Mouse (Mus musculus): Measurements from ENCODE around the gene Nxn. TPM values are rescaled to one million over a fixed set of nuclear protein-coding genes. Genes with fewer than 3 reads are reported as not detected.

The Nxn gene
- polyA plus RNA-seq, 2 experiments, result 1.9 to 2.1 TPM

GRCm38 (mm10) chr11:76366720-76367119 lies 32.2 kb downstream of the Nxn start:
- no peaks in the 10 kb centered on the region for H3K36me3 ChIP-seq (replicated peaks; ENCODE audit: control insufficient read depth, insufficient read depth, low read depth)
- peaks cover 0 to 1% of the 10 kb centered on the region in 2 experiments; a peak in 1 of 4 replicates for H3K4me1 ChIP-seq (replicated peaks; ENCODE audit: control insufficient read depth in 2 of 2, insufficient read depth in 2 of 2, low read length in 1 of 2)
- H3K9me3 ChIP-seq (ENCODE audit: control insufficient read depth, low read length), result no peaks in the 10 kb centered on the region
- DNase-seq (ENCODE audit: low read depth in 3 of 3, low spot score in 3 of 3) (no peak), ATAC-seq (ENCODE audit: insufficient read depth) (no peak)
- 59% methylated on average over 15 of the region's 15 CpGs for WGBS (ENCODE audit: insufficient replicate concordance)
- H3K9ac ChIP-seq (replicated peaks), result no peak overlapping the region
- no peak overlapping the region for H3K27ac ChIP-seq
- H3K27me3 ChIP-seq (ENCODE audit: control insufficient read depth, insufficient read depth, low read length), result no peaks in the 10 kb centered on the region
- H3K4me2 ChIP-seq (ENCODE audit: low read depth), result no peak overlapping the region
- TF ChIP-seq CTCF (IDR thresholded peaks at IDR 0.05; ENCODE audit: low read depth) (no peak), EP300 (IDR thresholded peaks at IDR 0.05; ENCODE audit: low read depth) (no peak)
- no peak overlapping the region for H3K4me3 ChIP-seq (ENCODE audit: insufficient read depth in 1 of 2, low read depth in 2 of 2, low read length in 2 of 2)

- no peak for TF ChIP-seq CTCF (IDR thresholded peaks at IDR 0.05; ENCODE audit: low read depth)
- TF ChIP-seq EP300 (IDR thresholded peaks at IDR 0.05; ENCODE audit: low read depth), result no peak
- 59% methylated on average over 5 of the region's 5 CpGs for WGBS (ENCODE audit: insufficient replicate concordance)
- no peak for ATAC-seq (ENCODE audit: insufficient read depth)
These were observed 34.9 kb downstream of the Nxn start for GRCm38 (mm10) chr11:76364038-76364437.

GRCm38 (mm10) chr11:76363636-76364035 lies 35.3 kb downstream of the Nxn start:
- no peak overlapping the region for H3K9ac ChIP-seq (replicated peaks)
- WGBS (ENCODE audit: insufficient replicate concordance), result 60% methylated on average over 9 of the region's 9 CpGs
- H3K4me3 ChIP-seq (ENCODE audit: insufficient read depth in 1 of 2, low read depth in 2 of 2, low read length in 2 of 2), result no peak overlapping the region
- DNase-seq (ENCODE audit: low read depth in 3 of 3, low spot score in 3 of 3) (no peak), ATAC-seq (ENCODE audit: insufficient read depth) (no peak)
- TF ChIP-seq CTCF (IDR thresholded peaks at IDR 0.05; ENCODE audit: low read depth) (no peak), EP300 (IDR thresholded peaks at IDR 0.05; ENCODE audit: low read depth) (no peak)
- no peaks in the 10 kb centered on the region for H3K9me3 ChIP-seq (ENCODE audit: control insufficient read depth, low read length)
- no peaks in the 10 kb centered on the region for H3K27me3 ChIP-seq (ENCODE audit: control insufficient read depth, insufficient read depth, low read length)
- H3K27ac ChIP-seq, result no peak overlapping the region
- no peaks in the 10 kb centered on the region for H3K36me3 ChIP-seq (replicated peaks; ENCODE audit: control insufficient read depth, insufficient read depth, low read depth)
- no peak overlapping the region for H3K4me2 ChIP-seq (ENCODE audit: low read depth)
- H3K4me1 ChIP-seq (replicated peaks; ENCODE audit: control insufficient read depth in 2 of 2, insufficient read depth in 2 of 2, low read length in 1 of 2), result 0 out of 4 replicates have a peak, but pooled peaks cover 0 to 1% of the 10 kb centered on the region in 2 experiments

More at GRCm38 (mm10) chr11:76364038-76364437, 34.9 kb downstream of the Nxn start:
- H3K27ac ChIP-seq, result no peak overlapping the region
- H3K4me1 ChIP-seq (replicated peaks; ENCODE audit: control insufficient read depth in 2 of 2, insufficient read depth in 2 of 2, low read length in 1 of 2), result 0 out of 4 replicates have a peak, but pooled peaks cover 0 to 1% of the 10 kb centered on the region in 2 experiments
- H3K9me3 ChIP-seq (ENCODE audit: control insufficient read depth, low read length), result no peaks in the 10 kb centered on the region
- H3K4me2 ChIP-seq (ENCODE audit: low read depth), result no peak overlapping the region
- DNase-seq (ENCODE audit: low read depth in 3 of 3, low spot score in 3 of 3), result no peak
- no peak overlapping the region for H3K4me3 ChIP-seq (ENCODE audit: insufficient read depth in 1 of 2, low read depth in 2 of 2, low read length in 2 of 2)
- H3K9ac ChIP-seq (replicated peaks), result no peak overlapping the region
- H3K27me3 ChIP-seq (ENCODE audit: control insufficient read depth, insufficient read depth, low read length), result no peaks in the 10 kb centered on the region
- no peaks in the 10 kb centered on the region for H3K36me3 ChIP-seq (replicated peaks; ENCODE audit: control insufficient read depth, insufficient read depth, low read depth)

GRCm38 (mm10) chr11:76363178-76363577 lies 35.8 kb downstream of the Nxn start:
- DNase-seq (ENCODE audit: low read depth in 3 of 3, low spot score in 3 of 3) (no peak), ATAC-seq (ENCODE audit: insufficient read depth) (no peak)
- no peaks in the 10 kb centered on the region for H3K27me3 ChIP-seq (ENCODE audit: control insufficient read depth, insufficient read depth, low read length)
- no peaks in the 10 kb centered on the region for H3K9me3 ChIP-seq (ENCODE audit: control insufficient read depth, low read length)
- TF ChIP-seq EP300 (IDR thresholded peaks at IDR 0.05; ENCODE audit: low read depth) (no peak), CTCF (IDR thresholded peaks at IDR 0.05; ENCODE audit: low read depth) (no peak)
- H3K4me2 ChIP-seq (ENCODE audit: low read depth), result no peak overlapping the region
- no peak overlapping the region for H3K27ac ChIP-seq
- 0 out of 4 replicates have a peak, but pooled peaks cover 0 to 1% of the 10 kb centered on the region in 2 experiments for H3K4me1 ChIP-seq (replicated peaks; ENCODE audit: control insufficient read depth in 2 of 2, insufficient read depth in 2 of 2, low read length in 1 of 2)
- WGBS (ENCODE audit: insufficient replicate concordance), result 54% methylated on average over 6 of the region's 6 CpGs
- H3K36me3 ChIP-seq (replicated peaks; ENCODE audit: control insufficient read depth, insufficient read depth, low read depth), result no peaks in the 10 kb centered on the region
- H3K9ac ChIP-seq (replicated peaks), result no peak overlapping the region
- no peak overlapping the region for H3K4me3 ChIP-seq (ENCODE audit: insufficient read depth in 1 of 2, low read depth in 2 of 2, low read length in 2 of 2)

- 42% methylated on average over 4 of the region's 4 CpGs for WGBS (ENCODE audit: insufficient replicate concordance)
These were observed 37.5 kb downstream of the Nxn start for GRCm38 (mm10) chr11:76361422-76361821.

More at GRCm38 (mm10) chr11:76361422-76361821, 37.5 kb downstream of the Nxn start:
- 0 out of 4 replicates have a peak, but pooled peaks cover 0 to 1% of the 10 kb centered on the region in 2 experiments for H3K4me1 ChIP-seq (replicated peaks; ENCODE audit: control insufficient read depth in 2 of 2, insufficient read depth in 2 of 2, low read length in 1 of 2)
- TF ChIP-seq CTCF (IDR thresholded peaks at IDR 0.05; ENCODE audit: low read depth), result no peak
- no peak for TF ChIP-seq EP300 (IDR thresholded peaks at IDR 0.05; ENCODE audit: low read depth)
- no peaks in the 10 kb centered on the region for H3K9me3 ChIP-seq (ENCODE audit: control insufficient read depth, low read length)
- H3K4me2 ChIP-seq (ENCODE audit: low read depth), result no peak overlapping the region
- DNase-seq (ENCODE audit: low read depth in 3 of 3, low spot score in 3 of 3) (no peak), ATAC-seq (ENCODE audit: insufficient read depth) (no peak)
- no peaks in the 10 kb centered on the region for H3K27me3 ChIP-seq (ENCODE audit: control insufficient read depth, insufficient read depth, low read length)
- no peak overlapping the region for H3K27ac ChIP-seq
- no peak overlapping the region for H3K4me3 ChIP-seq (ENCODE audit: insufficient read depth in 1 of 2, low read depth in 2 of 2, low read length in 2 of 2)
- no peak overlapping the region for H3K9ac ChIP-seq (replicated peaks)
- H3K36me3 ChIP-seq (replicated peaks; ENCODE audit: control insufficient read depth, insufficient read depth, low read depth), result no peaks in the 10 kb centered on the region

Measured in liver, embryonic 14.5 days (tissue).